Mouse (Mus musculus) stomach, embryonic 14.5 days (tissue): ENCODE results near the gene Cpt1c. TPM values are rescaled to one million over a fixed set of nuclear protein-coding genes. Genes with fewer than 3 reads are reported as not detected.

Source experiments
- ATAC-seq: fragments of 200-750 bp; cut with Nextera tagmentation; 2 replicates; pipeline ENCODE4 v1.8.0; 2017; ENCODE audit warnings: low read depth, moderate TSS enrichment; ENCODE audit not compliant: insufficient number of reproducible peaks, insufficient read depth, low FRiP score
- H3K27ac ChIP-seq: fragments of 300-500 bp; sonication (generic); 2 replicates; pipeline ENCODE4 v1.5.1; 2014; ENCODE audit warnings: mild to moderate bottlenecking, low read length, moderate library complexity, mixed read lengths
- H3K27me3 ChIP-seq: fragments of 300-500 bp; sonication (generic); 2 replicates; pipeline ENCODE4 v1.6.1; 2014; ENCODE audit warnings: low read length, control low read depth, mixed read lengths; ENCODE audit not compliant: control insufficient read depth, insufficient read depth
- H3K36me3 ChIP-seq: fragments of 300-500 bp; sonication (generic); 2 replicates; pipeline ENCODE4 v1.6.1; 2014; ENCODE audit warnings: mild to moderate bottlenecking, control low read depth, low read length, moderate library complexity, mixed read lengths; ENCODE audit not compliant: control insufficient read depth, insufficient read depth
- H3K4me1 ChIP-seq: fragments of 300-500 bp; sonication (generic); 2 replicates; pipeline ENCODE4 v1.6.1; 2014; ENCODE audit warnings: low read length, control low read depth, mixed read lengths; ENCODE audit not compliant: control insufficient read depth, insufficient read depth
- H3K4me2 ChIP-seq: fragments of 300-500 bp; sonication (generic); replicated peaks from 2 replicates; pipeline ENCODE4 v1.6.1; 2014; ENCODE audit warnings: low read depth, low read length, control low read depth
- H3K4me3 ChIP-seq: fragments of 300-500 bp; sonication (generic); 2 replicates; pipeline ENCODE4 v1.5.1; 2014; ENCODE audit warnings: low read depth, low read length, control low read depth
- H3K9ac ChIP-seq: fragments of 300-500 bp; sonication (generic); replicated peaks from 2 replicates; pipeline ENCODE4 v1.6.1; 2014; ENCODE audit warnings: low read depth, mild to moderate bottlenecking, control low read depth, low read length, moderate library complexity, mixed read lengths
- H3K9me3 ChIP-seq: fragments of 300-500 bp; sonication (generic); 2 replicates; pipeline ENCODE4 v1.6.1; 2016; ENCODE audit warnings: low read depth, low read length, control low read depth; ENCODE audit not compliant: control insufficient read depth
- WGBS: fragments of 180-500 bp; shearing (Covaris S2); extraction: QIAGEN DNeasy Blood & Tissue Kit; methylation state at CpG from one replicate; pipeline ENCODE4 v1.1.7; 2014; 5-methylcytosine and 5-hydroxymethylcytosine counted together
- polyA plus RNA-seq: library from polyadenylated mRNA; unstranded; fragments of >200 nt; fragmentation: Nextera tagmentation; extraction: Ambion mirVana; gene quantifications from 2 replicates; pipeline ENCODE4 v1.2.1, GENCODE M21; 2014

Cpt1c gene
- polyA plus RNA-seq, 1 experiment from 2014 or later, result 25.0 TPM

- no peak for ATAC-seq
- Histone ChIP-seq H3K36me3 (peaks cover 32% of the 10 kb centered on the region), H3K9ac (peak overlapping the region; percentile 98), H3K9me3 (no peaks in the 10 kb centered on the region), H3K4me1 (peaks cover 15% of the 10 kb centered on the region; the same call in 1 of the 2 replicates), H3K27me3 (no peaks in the 10 kb centered on the region), H3K27ac (peak overlapping the region; percentile 79), H3K4me2 (peak overlapping the region; percentile 78), H3K4me3 (peak overlapping the region; percentile 97)
- WGBS, result under 1% methylated on average over 20 of the region's 20 CpGs
Measured at GRCm38 (mm10) chr7:45015344-45015956, 40.8 kb upstream of the Cpt1c start.

GRCm38 (mm10) chr7:45014096-45014451, 39.4 kb upstream of the Cpt1c start:
- Histone ChIP-seq H3K4me2 (no peak overlapping the region), H3K4me3 (no peak overlapping the region), H3K9me3 (no peaks in the 10 kb centered on the region), H3K27ac (no peak overlapping the region), H3K9ac (no peak overlapping the region), H3K36me3 (peaks cover 45% of the 10 kb centered on the region), H3K4me1 (peaks cover 11% of the 10 kb centered on the region; the same call in 1 of the 2 replicates), H3K27me3 (no peaks in the 10 kb centered on the region)
- 93% methylated on average over 3 of the region's 3 CpGs for WGBS
- no peak for ATAC-seq

- Histone ChIP-seq H3K4me2 (no peak overlapping the region), H3K9me3 (no peaks in the 10 kb centered on the region), H3K9ac (no peak overlapping the region), H3K4me1 (peaks cover 11% of the 10 kb centered on the region; the same call in 1 of the 2 replicates), H3K4me3 (no peak overlapping the region), H3K27me3 (no peaks in the 10 kb centered on the region), H3K36me3 (peaks cover 50% of the 10 kb centered on the region), H3K27ac (no peak overlapping the region)
- 94% methylated on average over 16 of the region's 16 CpGs for WGBS
- ATAC-seq, result no peak
Measured at GRCm38 (mm10) chr7:45013366-45014095, 38.9 kb upstream of the Cpt1c start.

GRCm38 (mm10) chr7:45012824-45013223, 38.2 kb upstream of the Cpt1c start:
- Histone ChIP-seq H3K9me3 (no peaks in the 10 kb centered on the region), H3K4me3 (no peak overlapping the region), H3K4me2 (no peak overlapping the region), H3K9ac (no peak overlapping the region), H3K4me1 (peaks cover 11% of the 10 kb centered on the region; the same call in 1 of the 2 replicates), H3K27me3 (no peaks in the 10 kb centered on the region), H3K27ac (no peak overlapping the region), H3K36me3 (peaks cover 57% of the 10 kb centered on the region)
- ATAC-seq, result no peak
- WGBS, result 83% methylated on average over 4 of the region's 4 CpGs

- H3K4me1 ChIP-seq, result peaks cover 11% of the 10 kb centered on the region; the same call in 1 of the 2 replicates
- no peaks in the 10 kb centered on the region for H3K27me3 ChIP-seq
- WGBS, result 99% methylated on average over 6 of the region's 6 CpGs
- no peaks in the 10 kb centered on the region for H3K9me3 ChIP-seq
- ATAC-seq, result no peak
- H3K4me2 ChIP-seq, result no peak overlapping the region
- H3K4me3 ChIP-seq, result no peak overlapping the region
- no peak overlapping the region for H3K27ac ChIP-seq
- peaks cover 65% of the 10 kb centered on the region for H3K36me3 ChIP-seq
- no peak overlapping the region for H3K9ac ChIP-seq
Measured at GRCm38 (mm10) chr7:45012011-45012410, 37.4 kb upstream of the Cpt1c start.

- H3K4me1 ChIP-seq, result no peaks in the 10 kb centered on the region
- H3K9ac ChIP-seq, result no peak overlapping the region
- no peak overlapping the region for H3K4me3 ChIP-seq
- WGBS, result 95% methylated on average over 19 of the region's 19 CpGs
- no peaks in the 10 kb centered on the region for H3K9me3 ChIP-seq
- no peak overlapping the region for H3K4me2 ChIP-seq
- H3K36me3 ChIP-seq, result peaks cover 94% of the 10 kb centered on the region
- no peak for ATAC-seq
- no peaks in the 10 kb centered on the region for H3K27me3 ChIP-seq
- no peak overlapping the region for H3K27ac ChIP-seq
Measured at GRCm38 (mm10) chr7:45008411-45008810, 33.8 kb upstream of the Cpt1c start.

GRCm38 (mm10) chr7:45007846-45008245, 33.2 kb upstream of the Cpt1c start:
- 96% methylated on average over 30 of the region's 30 CpGs for WGBS

GRCm38 (mm10) chr7:45007141-45007540, 32.5 kb upstream of the Cpt1c start:
- no peak for ATAC-seq
- Histone ChIP-seq H3K36me3 (peaks cover 94% of the 10 kb centered on the region), H3K9me3 (no peaks in the 10 kb centered on the region), H3K27ac (no peak overlapping the region), H3K9ac (no peak overlapping the region), H3K4me3 (no peak overlapping the region), H3K27me3 (no peaks in the 10 kb centered on the region), H3K4me2 (no peak overlapping the region), H3K4me1 (no peaks in the 10 kb centered on the region)
- WGBS, result 93% methylated on average over 29 of the region's 29 CpGs

More at GRCm38 (mm10) chr7:45007846-45008245, 33.2 kb upstream of the Cpt1c start:
- H3K9me3 ChIP-seq, result no peaks in the 10 kb centered on the region
- H3K27ac ChIP-seq, result no peak overlapping the region
- no peak overlapping the region for H3K9ac ChIP-seq
- no peaks in the 10 kb centered on the region for H3K27me3 ChIP-seq
- H3K36me3 ChIP-seq, result peaks cover 94% of the 10 kb centered on the region
- no peak overlapping the region for H3K4me2 ChIP-seq
- H3K4me3 ChIP-seq, result no peak overlapping the region
- no peaks in the 10 kb centered on the region for H3K4me1 ChIP-seq
- ATAC-seq, result no peak
